Comparison of ENCODE assay signal across 19 mouse cellular contexts in genomic region chr7:89165528-89165927, GRCm38 (mm10).
"Had no signal": no experiment of that assay in that cellular context is flagged by ENCODE, and none has a peak within 500 bp of the region (broad histone marks: within the 10 kb centered on the region; RNA-seq: fewer than 3 reads in every experiment).

No protein-coding gene starts in this region.

- H3K4me3 ChIP-seq: limb, embryonic 10.5 days; limb, embryonic 13.5 days; midbrain, embryonic 10.5 days; midbrain, embryonic 13.5 days; myocyte; neural tube, embryonic 13.5 days had no signal

- H3K4me1 ChIP-seq: limb, embryonic 10.5 days; midbrain, embryonic 13.5 days; neural tube, embryonic 13.5 days had no signal

- H3K4me2 ChIP-seq: limb, embryonic 13.5 days; lung, embryonic 14.5 days; midbrain, embryonic 13.5 days; neural tube, embryonic 13.5 days had no signal

- H3K9me3 ChIP-seq: limb, embryonic 10.5 days; limb, embryonic 13.5 days; midbrain, embryonic 10.5 days; midbrain, embryonic 13.5 days; neural tube, embryonic 13.5 days had no signal

- H3K36me3 ChIP-seq: limb, embryonic 10.5 days; limb, embryonic 13.5 days; midbrain, embryonic 10.5 days; midbrain, embryonic 13.5 days; neural tube, embryonic 13.5 days had no signal

- ATAC-seq: intestine, embryonic 16.5 days; lung, postnatal 0 days; midbrain, embryonic 13.5 days; midbrain, embryonic 16.5 days had no signal

- H3K27ac ChIP-seq: limb, embryonic 10.5 days; limb, embryonic 13.5 days; macrophage; midbrain, embryonic 10.5 days; midbrain, embryonic 13.5 days; neural tube, embryonic 13.5 days had no signal

- H3K27me3 ChIP-seq: limb, embryonic 13.5 days; midbrain, embryonic 13.5 days; neural tube, embryonic 13.5 days had no signal

- DNase-seq: kidney, adult 18-20 months; kidney, adult 9 months; kidney, postnatal 14 days; kidney, postnatal 4 days; lung, embryonic 14.5 days; retina, postnatal 1 day; thymus, adult 18-20 months; thymus, postnatal 14 days; thymus, postnatal 4 days had no signal

- H3K9ac ChIP-seq: limb, embryonic 13.5 days; lung, embryonic 14.5 days; midbrain, embryonic 13.5 days; neural tube, embryonic 13.5 days had no signal
